Mouse (Mus musculus) forebrain, embryonic 12.5 days (tissue): ENCODE results near the gene Tenm2. TPM values are rescaled to one million over a fixed set of nuclear protein-coding genes. Genes with fewer than 3 reads are reported as not detected.

ENCODE experiments used
- ATAC-seq: fragments of 200-750 bp; cut with Nextera tagmentation; 2 replicates; pipeline ENCODE4 v1.8.0; 2017; ENCODE audit warnings: moderate TSS enrichment; ENCODE audit not compliant: low FRiP score
- H3K27ac ChIP-seq: fragments of 300-500 bp; sonication (generic); 2 replicates; pipeline ENCODE4 v1.5.1; 2016; ENCODE audit warnings: mild to moderate bottlenecking
- H3K27me3 ChIP-seq: fragments of 300-500 bp; sonication (generic); 2 replicates; pipeline ENCODE4 v1.6.1; 2016; ENCODE audit warnings: mild to moderate bottlenecking
- H3K36me3 ChIP-seq: fragments of 300-500 bp; sonication (generic); replicated peaks from 2 replicates; pipeline ENCODE4 v1.6.1; 2016; ENCODE audit warnings: mild to moderate bottlenecking
- H3K4me1 ChIP-seq: fragments of 300-500 bp; sonication (generic); 2 replicates; pipeline ENCODE4 v1.6.1; 2016
- H3K4me2 ChIP-seq: fragments of 300-500 bp; sonication (generic); 2 replicates; pipeline ENCODE4 v1.6.1; 2016; ENCODE audit warnings: mild to moderate bottlenecking, moderate library complexity
- H3K4me3 ChIP-seq: fragments of 300-500 bp; sonication (generic); replicated peaks from 2 replicates; pipeline ENCODE4 v1.5.1; 2016; ENCODE audit warnings: mild to moderate bottlenecking
- H3K9ac ChIP-seq: fragments of 300-500 bp; sonication (generic); 2 replicates; pipeline ENCODE4 v1.6.1; 2016; ENCODE audit warnings: mild to moderate bottlenecking
- H3K9me3 ChIP-seq: fragments of 300-500 bp; sonication (generic); 2 replicates; pipeline ENCODE4 v1.6.1; 2016
- WGBS: fragments of 180-500 bp; shearing (Covaris S2); methylation state at CpG from one replicate; pipeline ENCODE4 v1.1.7; 2016; 5-methylcytosine and 5-hydroxymethylcytosine counted together
- polyA plus RNA-seq: library from polyadenylated mRNA; unstranded; fragments of >200 nt; fragmentation: Nextera tagmentation; extraction: Ambion mirVana; gene quantifications from 2 replicates; pipeline ENCODE4 v1.2.1, GENCODE M21; 2016

Gene Tenm2
- polyA plus RNA-seq, 1 experiment from 2014 or later, result 10.9 TPM

DNA sequence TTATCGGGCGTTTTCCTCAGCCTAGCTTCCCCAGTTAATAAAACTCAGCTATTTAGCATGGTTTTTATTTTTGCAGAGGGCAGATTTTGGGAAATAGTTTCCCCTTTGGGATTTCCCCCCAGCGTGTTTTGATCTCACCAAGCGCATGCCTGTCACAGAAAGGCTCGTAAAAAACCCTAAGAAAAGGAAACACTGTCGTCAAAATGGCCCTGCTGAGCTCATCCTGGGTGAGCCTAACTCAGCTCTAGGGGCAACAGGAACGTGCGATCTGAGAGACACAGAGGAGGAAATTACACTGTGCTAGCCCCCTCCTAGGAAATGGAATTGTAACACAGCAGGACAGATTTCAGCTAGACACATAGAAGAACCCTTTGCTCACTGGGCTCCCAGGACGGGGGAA lies 1204.0 kb downstream of the Tenm2 start:
- Histone ChIP-seq H3K4me1 (peaks cover 11% of the 10 kb centered on the region), H3K9ac (no peak overlapping the region), H3K4me2 (no peak overlapping the region), H3K36me3 (no peaks in the 10 kb centered on the region), H3K27ac (no peak overlapping the region), H3K27me3 (no peaks in the 10 kb centered on the region), H3K9me3 (no peaks in the 10 kb centered on the region; the same call in 1 of the 2 replicates), H3K4me3 (no peak overlapping the region)
- no peak for ATAC-seq
- WGBS, result 43% methylated on average over 9 of the region's 9 CpGs

DNA sequence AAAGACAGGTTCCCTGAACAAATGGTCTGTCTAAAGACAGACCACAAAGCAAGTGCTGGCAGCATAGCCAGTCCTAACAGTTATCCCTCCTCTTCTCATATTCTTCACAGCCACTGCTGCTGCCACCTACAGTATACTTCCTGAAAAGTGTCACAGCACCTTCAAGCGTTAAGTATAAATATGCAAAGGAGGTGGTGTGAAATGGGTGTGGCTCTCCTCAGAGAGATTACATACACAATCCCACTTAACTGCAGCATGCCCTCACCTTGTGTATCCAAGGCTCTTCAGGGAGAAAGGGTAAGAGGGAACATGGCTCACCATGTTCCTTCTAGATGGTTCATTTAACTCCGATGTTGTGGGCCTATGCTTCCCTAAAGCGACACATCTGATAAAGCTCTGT lies 1215.8 kb downstream of the Tenm2 start:
- H3K4me1 ChIP-seq, result no peaks in the 10 kb centered on the region
- H3K36me3 ChIP-seq, result peaks cover 19% of the 10 kb centered on the region
- no peak overlapping the region for H3K27ac ChIP-seq
- H3K4me3 ChIP-seq, result no peak overlapping the region
- no peaks in the 10 kb centered on the region for H3K9me3 ChIP-seq
- no peak overlapping the region for H3K4me2 ChIP-seq
- no peak overlapping the region for H3K9ac ChIP-seq
- H3K27me3 ChIP-seq, result no peaks in the 10 kb centered on the region
- 75% methylated on average over 3 of the region's 3 CpGs for WGBS
- ATAC-seq, result no peak

DNA sequence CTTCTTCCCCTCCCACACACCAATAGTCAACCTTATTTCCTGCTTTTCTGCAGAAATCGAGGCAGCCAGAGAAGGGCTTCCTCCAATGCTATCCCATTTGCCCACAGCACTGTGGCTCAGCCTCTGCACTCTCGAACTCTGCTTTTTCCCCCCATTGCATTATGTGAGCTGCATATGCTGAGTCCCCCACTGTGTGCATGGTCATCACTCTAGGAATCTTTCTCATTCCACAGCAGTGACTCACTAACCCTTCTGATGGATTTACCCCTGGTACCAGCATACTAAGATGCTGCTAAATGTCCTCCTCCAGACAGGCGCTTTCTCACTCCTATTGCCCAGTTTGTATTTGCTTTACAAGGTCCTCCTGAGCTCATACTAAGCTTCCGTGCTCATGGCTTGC lies 1222.6 kb downstream of the Tenm2 start:
- peaks cover 3% of the 10 kb centered on the region; the same call in 1 of the 2 replicates for H3K36me3 ChIP-seq
- H3K9me3 ChIP-seq, result no peaks in the 10 kb centered on the region
- no peak for ATAC-seq
- no peaks in the 10 kb centered on the region for H3K27me3 ChIP-seq
- 80% methylated on average over 4 of the region's 4 CpGs for WGBS
- H3K4me1 ChIP-seq, result peaks cover 9% of the 10 kb centered on the region; the same call in 1 of the 2 replicates
- H3K9ac ChIP-seq, result no peak overlapping the region
- H3K4me2 ChIP-seq, result no peak overlapping the region
- no peak overlapping the region for H3K27ac ChIP-seq
- H3K4me3 ChIP-seq, result no peak overlapping the region

DNA sequence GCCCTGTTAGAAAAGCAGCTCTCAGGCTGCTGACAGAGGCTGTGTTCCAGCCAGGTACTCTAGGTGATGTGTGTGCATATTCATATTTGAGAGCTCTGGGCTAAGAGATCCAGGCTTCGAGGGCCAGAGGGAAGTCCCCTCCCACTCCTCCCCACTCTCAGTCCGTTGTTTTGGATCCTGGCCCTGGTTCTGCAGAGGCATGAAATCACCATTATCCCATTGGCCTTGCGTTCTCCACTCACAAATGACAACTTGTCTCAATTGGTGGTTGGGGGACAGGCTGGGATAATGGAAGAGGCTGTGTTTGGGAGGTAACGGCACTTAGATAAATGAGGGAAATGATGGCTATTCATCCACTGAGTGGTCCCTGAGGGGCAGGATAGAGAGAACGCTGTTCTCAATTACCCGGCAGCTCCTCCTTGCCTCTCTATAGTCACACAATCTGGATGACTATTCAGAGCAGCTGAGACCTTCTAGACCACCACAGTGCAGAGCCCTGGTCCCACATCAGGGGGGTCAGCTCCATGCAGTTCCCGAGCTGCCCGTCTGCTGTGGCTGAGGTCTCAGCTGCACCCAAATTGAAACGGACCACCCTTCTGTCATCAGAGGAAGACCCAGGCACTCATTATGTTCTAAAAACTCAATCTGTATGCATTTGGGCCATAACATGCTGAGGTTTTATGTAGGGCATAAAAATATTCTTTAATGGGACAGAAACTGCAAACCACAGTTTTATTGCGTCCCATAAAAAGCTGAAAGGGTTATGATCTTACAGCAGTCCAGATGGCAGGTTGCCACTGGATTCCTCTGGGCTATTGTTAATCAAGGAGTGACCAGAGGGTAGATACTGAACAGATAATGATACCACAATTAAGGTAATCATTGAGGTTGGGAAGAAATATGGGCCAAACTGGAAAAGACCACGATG lies 1226.2 kb downstream of the Tenm2 start:
- Histone ChIP-seq H3K9me3 (no peaks in the 10 kb centered on the region), H3K9ac (no peak overlapping the region), H3K4me3 (no peak overlapping the region), H3K36me3 (peaks cover 6% of the 10 kb centered on the region; the same call in 1 of the 2 replicates), H3K27me3 (peaks cover 5% of the 10 kb centered on the region; the same call in 1 of the 2 replicates), H3K4me1 (peaks cover 9% of the 10 kb centered on the region; the same call in 1 of the 2 replicates), H3K4me2 (no peak overlapping the region), H3K27ac (no peak overlapping the region)
- 59% methylated on average over 11 of the region's 11 CpGs for WGBS
- ATAC-seq, result peak; percentile 74

DNA sequence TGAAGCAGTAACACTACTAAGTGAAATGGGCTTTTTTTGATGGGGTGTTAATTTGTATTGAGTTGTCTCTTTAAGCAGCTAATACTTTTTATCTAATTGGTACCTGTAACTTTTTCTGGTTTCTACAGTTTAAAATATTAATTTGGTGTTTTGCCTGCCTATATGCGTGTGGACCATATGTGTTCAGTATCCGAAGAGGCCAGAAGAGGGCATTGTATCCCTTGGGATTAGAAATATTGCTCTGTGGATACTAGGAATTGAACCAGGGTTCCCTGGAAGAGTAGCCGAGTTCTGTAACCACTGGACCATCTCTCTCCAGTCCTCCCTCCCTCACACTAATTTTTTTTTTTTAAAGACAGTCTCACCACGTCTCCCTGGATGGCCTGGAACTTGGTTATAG lies 1232.9 kb downstream of the Tenm2 start:
- H3K36me3 ChIP-seq, result peaks cover under 1% of the 10 kb centered on the region; the same call in 1 of the 2 replicates
- H3K4me3 ChIP-seq, result no peak overlapping the region
- H3K9ac ChIP-seq, result no peak overlapping the region
- no peak for ATAC-seq
- peaks cover 30% of the 10 kb centered on the region for H3K27me3 ChIP-seq
- H3K27ac ChIP-seq, result no peak overlapping the region
- H3K9me3 ChIP-seq, result no peaks in the 10 kb centered on the region
- H3K4me1 ChIP-seq, result peaks cover 24% of the 10 kb centered on the region
- 53% methylated on average over 4 of the region's 4 CpGs for WGBS
- H3K4me2 ChIP-seq, result no peak overlapping the region

DNA sequence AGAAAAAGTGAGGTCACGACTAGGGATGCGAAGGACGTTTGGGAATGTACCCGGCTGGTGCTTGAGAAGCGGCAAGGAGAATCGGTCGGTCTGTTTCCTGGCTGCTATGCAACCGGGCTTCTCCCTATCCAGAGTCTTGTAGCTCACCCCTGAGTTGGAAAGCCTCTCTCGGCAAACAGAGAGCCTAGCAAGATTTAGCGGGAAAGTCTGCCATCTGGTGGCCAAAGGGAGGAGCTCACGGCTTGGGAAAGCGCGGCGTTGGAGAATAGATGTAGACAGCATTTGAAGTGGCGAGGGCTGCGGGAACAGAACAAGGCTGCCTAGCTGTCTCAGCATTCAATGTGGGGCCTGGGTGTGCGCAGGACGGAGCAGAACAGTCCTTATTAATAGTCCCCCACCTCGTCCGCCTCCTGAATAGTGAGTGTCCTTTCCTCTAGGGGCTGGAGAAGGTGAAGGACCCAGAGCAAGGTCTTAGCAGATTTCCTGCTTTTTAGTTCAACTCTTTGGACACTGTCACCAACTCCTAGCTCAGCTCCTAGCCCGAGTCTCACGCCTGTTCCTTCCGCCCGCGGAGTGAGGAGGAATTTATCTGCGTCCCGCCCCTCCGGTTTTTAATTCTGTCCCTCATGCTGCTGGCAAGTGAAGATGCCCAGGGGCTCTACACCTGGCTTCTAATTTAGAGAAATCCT lies 1234.3 kb downstream of the Tenm2 start:
- Histone ChIP-seq H3K27ac (peak overlapping the region; percentile 19; the same call in 1 of the 2 replicates), H3K4me1 (peaks cover 24% of the 10 kb centered on the region), H3K36me3 (no peaks in the 10 kb centered on the region), H3K9me3 (no peaks in the 10 kb centered on the region), H3K4me2 (peak overlapping the region; percentile 51), H3K4me3 (peak overlapping the region; percentile 19; the same call in 1 of the 2 replicates), H3K9ac (no peak overlapping the region), H3K27me3 (peaks cover 30% of the 10 kb centered on the region)
- ATAC-seq, result peak; percentile 81
- WGBS, result 6% methylated on average over 28 of the region's 28 CpGs

DNA sequence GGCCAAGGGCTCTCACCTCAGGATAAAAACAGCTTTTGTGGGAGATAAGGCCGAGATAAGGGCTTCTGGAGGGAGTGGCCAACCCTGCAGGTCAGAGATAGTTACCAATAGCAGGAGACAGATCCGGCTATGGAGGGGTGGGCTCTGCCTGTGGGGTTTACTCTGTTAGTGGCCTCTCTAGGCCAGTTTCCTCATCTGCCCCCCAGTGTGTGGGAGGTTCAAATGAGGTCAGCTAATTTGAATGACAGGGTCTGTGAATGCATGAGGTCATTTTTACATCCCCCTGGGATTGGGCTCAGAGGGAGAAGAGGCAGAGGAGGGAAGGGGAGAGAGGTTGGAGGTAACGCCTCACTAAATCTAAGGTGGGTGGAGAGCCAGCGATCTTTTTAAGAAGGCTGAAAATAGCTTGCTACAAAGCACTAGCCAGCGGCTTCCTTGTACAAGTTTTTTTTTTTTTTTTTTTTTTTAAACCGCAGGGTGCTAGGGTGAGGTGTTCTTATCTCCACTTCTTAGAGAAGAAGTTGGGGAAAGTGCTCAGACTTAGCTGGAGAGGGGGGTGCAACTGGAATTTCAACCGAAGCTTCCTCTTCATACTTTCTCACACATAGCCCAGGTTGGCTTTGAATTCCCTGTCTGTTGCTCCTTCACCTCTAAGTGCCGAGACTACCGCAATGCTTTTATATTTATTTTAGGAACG lies 1235.0 kb downstream of the Tenm2 start:
- peak; percentile 39; the same call in 1 of the 2 replicates for ATAC-seq
- Histone ChIP-seq H3K4me1 (peaks cover 24% of the 10 kb centered on the region), H3K9me3 (0 out of 2 replicates have a peak, but pooled peaks cover 3% of the 10 kb centered on the region), H3K9ac (no peak overlapping the region), H3K27ac (no peak overlapping the region), H3K4me3 (peak overlapping the region; percentile 19; the same call in 1 of the 2 replicates), H3K36me3 (no peaks in the 10 kb centered on the region), H3K27me3 (peaks cover 30% of the 10 kb centered on the region), H3K4me2 (peak overlapping the region; percentile 51)
- 2% methylated on average over 10 of the region's 10 CpGs for WGBS

DNA sequence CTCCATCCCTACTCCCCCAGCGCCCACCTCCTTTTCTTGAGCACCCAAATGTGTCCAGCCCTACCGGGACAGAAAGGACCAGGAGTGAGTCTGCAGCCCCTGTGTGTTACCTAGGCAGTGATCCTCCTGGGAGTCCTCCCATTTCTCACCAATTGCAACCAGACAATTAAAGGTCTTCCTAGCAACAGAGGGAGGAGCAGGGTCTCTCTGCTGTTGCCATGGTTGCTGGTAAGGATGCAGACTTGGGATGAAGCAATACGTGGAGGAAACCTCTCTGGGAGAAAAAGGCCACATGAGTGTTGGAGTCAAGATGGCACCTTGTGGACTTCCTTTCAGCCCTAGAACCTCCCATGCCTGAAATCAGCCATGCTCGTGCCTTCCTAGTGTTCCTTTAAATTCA lies 1235.7 kb downstream of the Tenm2 start:
- H3K9me3 ChIP-seq, result 0 out of 2 replicates have a peak, but pooled peaks cover 8% of the 10 kb centered on the region
- H3K4me3 ChIP-seq, result no peak overlapping the region
- no peaks in the 10 kb centered on the region for H3K36me3 ChIP-seq
- H3K4me2 ChIP-seq, result no peak overlapping the region
- ATAC-seq, result peak; percentile 48; the same call in 1 of the 2 replicates
- H3K27ac ChIP-seq, result no peak overlapping the region
- peaks cover 24% of the 10 kb centered on the region for H3K4me1 ChIP-seq
- no peak overlapping the region for H3K9ac ChIP-seq
- WGBS, result 7% methylated on average over 4 of the region's 4 CpGs
- peaks cover 30% of the 10 kb centered on the region for H3K27me3 ChIP-seq

DNA sequence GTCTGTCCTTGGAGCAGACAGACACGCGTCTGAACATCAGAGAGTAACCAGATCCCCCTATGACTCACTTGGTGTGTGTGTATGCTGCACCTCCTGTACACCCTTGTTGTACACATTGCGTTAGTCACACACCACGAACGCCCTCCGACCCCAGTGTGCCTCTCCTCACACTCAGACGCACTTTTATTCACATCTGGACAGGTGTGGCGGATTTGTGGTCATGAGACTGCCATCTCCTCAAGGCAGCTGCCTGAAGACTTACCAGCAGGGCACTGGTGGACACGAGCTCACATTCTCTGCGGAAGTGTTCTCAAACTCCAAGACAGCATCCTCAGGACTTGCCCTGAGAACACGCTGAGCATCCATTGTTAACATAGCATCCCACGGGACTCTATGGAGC lies 1237.7 kb downstream of the Tenm2 start:
- no peak overlapping the region for H3K9ac ChIP-seq
- peaks cover 24% of the 10 kb centered on the region for H3K4me1 ChIP-seq
- H3K27ac ChIP-seq, result no peak overlapping the region
- H3K4me2 ChIP-seq, result no peak overlapping the region
- no peak for ATAC-seq
- WGBS, result 87% methylated on average over 12 of the region's 12 CpGs
- H3K27me3 ChIP-seq, result peaks cover 20% of the 10 kb centered on the region
- H3K4me3 ChIP-seq, result no peak overlapping the region
- H3K36me3 ChIP-seq, result no peaks in the 10 kb centered on the region
- H3K9me3 ChIP-seq, result 0 out of 2 replicates have a peak, but pooled peaks cover 8% of the 10 kb centered on the region

DNA sequence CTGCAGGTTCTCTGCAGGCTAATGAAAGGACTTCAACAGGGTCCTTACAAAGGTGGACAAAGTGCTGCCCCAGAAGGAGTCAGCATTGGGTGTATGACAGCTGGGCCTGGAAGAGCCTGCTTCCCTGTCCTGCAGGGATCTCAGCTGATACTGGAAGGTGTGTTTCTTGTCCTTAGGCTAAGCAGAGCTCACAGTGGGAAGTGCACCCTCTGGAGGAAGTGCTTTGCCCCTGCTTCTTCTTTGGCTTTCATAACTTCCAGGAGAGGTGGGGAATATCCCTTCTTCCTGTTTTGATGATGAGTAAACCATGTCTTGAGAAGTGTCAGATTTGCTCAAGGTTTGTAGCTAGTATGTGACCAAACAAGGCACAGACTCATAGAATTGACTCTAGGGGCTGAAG lies 1240.5 kb downstream of the Tenm2 start:
- H3K9me3 ChIP-seq, result 0 out of 2 replicates have a peak, but pooled peaks cover 8% of the 10 kb centered on the region
- no peak overlapping the region for H3K9ac ChIP-seq
- H3K27ac ChIP-seq, result no peak overlapping the region
- no peak overlapping the region for H3K4me2 ChIP-seq
- H3K4me1 ChIP-seq, result peaks cover 9% of the 10 kb centered on the region
- no peaks in the 10 kb centered on the region for H3K36me3 ChIP-seq
- peaks cover 9% of the 10 kb centered on the region; the same call in 1 of the 2 replicates for H3K27me3 ChIP-seq
- H3K4me3 ChIP-seq, result no peak overlapping the region
- ATAC-seq, result no peak

DNA sequence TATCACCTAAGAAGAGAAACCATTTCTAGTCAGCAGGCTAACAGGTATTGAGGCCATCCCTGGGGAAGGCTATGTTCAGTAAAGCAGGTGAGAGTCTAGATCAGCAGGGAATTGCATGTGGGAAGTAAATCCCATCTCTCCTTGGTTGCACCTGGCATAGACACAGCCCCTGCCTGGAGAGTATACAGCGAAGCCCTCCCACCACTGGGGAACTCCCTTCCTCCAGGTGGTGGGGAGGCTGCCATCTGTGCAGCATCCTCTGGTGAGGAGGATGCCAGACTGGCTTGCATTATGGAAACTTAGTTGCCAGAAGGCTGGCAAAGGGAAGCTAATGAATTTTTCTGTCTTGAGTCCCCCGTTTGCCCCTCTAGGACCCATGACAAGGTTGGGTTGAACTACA lies 1243.9 kb downstream of the Tenm2 start:
- no peak overlapping the region for H3K4me3 ChIP-seq
- H3K27me3 ChIP-seq, result no peaks in the 10 kb centered on the region
- no peaks in the 10 kb centered on the region for H3K36me3 ChIP-seq
- H3K4me2 ChIP-seq, result no peak overlapping the region
- no peak overlapping the region for H3K9ac ChIP-seq
- 80% methylated on average over 2 of the region's 2 CpGs for WGBS
- 0 out of 2 replicates have a peak, but pooled peaks cover 8% of the 10 kb centered on the region for H3K9me3 ChIP-seq
- H3K4me1 ChIP-seq, result no peaks in the 10 kb centered on the region
- no peak for ATAC-seq
- H3K27ac ChIP-seq, result no peak overlapping the region

DNA sequence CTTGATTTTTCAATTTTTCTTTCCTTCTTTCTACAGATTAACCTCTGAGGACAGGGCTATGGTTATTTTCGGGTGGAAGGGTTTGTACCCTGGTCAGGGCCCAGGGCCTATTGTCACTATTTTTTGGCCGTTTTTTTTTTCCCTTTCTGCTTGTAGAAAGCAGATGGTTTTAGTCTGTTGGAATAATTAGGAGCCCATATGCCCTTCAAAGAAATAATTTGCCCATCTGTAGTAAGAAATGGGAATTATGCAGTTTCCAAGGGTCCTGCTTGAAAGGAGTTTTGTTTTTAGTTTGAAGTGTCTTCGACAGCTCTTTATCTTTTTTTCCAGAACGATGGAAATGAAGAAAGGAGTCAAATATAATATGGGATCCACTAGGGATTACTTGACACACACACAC lies 1245.8 kb downstream of the Tenm2 start:
- no peak overlapping the region for H3K4me2 ChIP-seq
- no peak overlapping the region for H3K9ac ChIP-seq
- no peak overlapping the region for H3K4me3 ChIP-seq
- H3K27me3 ChIP-seq, result peaks cover 8% of the 10 kb centered on the region; the same call in 1 of the 2 replicates
- H3K36me3 ChIP-seq, result no peaks in the 10 kb centered on the region
- H3K4me1 ChIP-seq, result peaks cover 9% of the 10 kb centered on the region
- no peak overlapping the region for H3K27ac ChIP-seq
- no peaks in the 10 kb centered on the region for H3K9me3 ChIP-seq
- no peak for ATAC-seq
- 69% methylated on average over 4 of the region's 4 CpGs for WGBS
